Mouse (Mus musculus) kidney, adult 11 months (tissue): ENCODE results near the gene Sirt4.
A peak's percentile ranks its signal among the peaks of the same experiment; 100 is the strongest.

ENCODE experiments used
- DNase-seq: peaks from one replicate; pipeline ENCODE4 v3.0.0; 2022

Gene Sirt4

DNA sequence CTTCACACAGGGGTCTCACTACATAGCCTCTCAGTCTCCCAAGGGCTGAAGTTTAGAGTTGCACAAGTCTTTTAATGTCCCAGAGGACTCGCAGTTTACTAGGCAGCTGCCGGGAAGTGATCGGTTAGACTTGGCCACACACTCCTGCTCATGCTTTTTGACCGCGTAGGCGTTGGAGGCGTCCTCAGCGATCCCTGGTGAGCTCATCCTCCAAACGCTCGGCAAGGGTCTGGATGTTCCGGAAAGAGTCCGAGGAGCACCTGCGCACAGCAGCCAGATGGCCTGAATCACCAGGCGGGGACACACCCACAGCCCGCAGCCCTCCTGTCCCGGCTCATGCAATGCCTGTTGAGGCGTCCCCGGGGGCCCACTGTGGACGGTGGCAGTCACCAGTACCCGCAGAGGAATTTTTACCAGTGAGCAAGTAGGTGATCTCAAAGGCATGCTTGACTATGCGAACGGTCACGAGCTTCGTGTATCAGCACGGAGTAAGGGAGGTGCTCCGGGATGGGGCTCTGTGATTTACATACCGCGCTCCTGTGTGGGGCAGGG, 7.3 kb upstream of the Sirt4 start:
- DNase-seq = peak; percentile 65

DNA sequence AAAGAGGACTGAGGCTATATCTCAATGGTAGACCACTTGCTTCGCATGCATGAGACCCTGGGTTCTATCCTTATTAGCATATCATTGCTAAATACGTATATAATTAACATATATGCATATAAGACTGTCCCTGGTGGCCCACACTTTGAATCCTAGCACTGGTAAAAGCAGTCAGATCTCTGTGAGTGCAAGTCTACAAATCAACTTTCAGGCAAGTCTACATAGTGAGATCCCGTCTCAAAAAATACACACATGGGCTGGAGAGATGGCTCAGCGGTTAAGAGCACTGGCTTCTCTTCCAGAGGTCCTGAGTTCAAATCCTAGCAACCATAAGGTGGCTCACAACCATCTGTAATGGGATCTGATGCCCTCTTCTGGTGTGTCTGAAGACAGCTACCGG, 6.6 kb upstream of the Sirt4 start:
- no peak for DNase-seq

DNA sequence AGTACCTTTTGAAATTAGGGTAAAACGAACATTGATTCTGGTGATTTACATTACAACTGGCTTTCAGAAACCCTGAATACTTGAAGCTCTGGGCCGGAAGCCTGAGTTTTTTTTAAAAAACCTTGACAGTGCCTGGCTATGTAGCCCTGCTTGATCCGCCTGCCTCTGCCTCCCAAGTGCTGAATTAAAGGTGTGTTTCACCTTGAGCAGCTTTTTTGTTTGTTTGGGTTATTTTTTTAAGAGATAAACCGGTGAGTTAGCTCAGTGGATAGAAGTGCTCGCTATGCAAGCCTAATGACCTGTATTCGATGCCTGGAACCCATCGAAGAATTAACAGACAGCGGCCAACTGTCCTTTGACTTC, 6.1 kb upstream of the Sirt4 start:
- DNase-seq = no peak

DNA sequence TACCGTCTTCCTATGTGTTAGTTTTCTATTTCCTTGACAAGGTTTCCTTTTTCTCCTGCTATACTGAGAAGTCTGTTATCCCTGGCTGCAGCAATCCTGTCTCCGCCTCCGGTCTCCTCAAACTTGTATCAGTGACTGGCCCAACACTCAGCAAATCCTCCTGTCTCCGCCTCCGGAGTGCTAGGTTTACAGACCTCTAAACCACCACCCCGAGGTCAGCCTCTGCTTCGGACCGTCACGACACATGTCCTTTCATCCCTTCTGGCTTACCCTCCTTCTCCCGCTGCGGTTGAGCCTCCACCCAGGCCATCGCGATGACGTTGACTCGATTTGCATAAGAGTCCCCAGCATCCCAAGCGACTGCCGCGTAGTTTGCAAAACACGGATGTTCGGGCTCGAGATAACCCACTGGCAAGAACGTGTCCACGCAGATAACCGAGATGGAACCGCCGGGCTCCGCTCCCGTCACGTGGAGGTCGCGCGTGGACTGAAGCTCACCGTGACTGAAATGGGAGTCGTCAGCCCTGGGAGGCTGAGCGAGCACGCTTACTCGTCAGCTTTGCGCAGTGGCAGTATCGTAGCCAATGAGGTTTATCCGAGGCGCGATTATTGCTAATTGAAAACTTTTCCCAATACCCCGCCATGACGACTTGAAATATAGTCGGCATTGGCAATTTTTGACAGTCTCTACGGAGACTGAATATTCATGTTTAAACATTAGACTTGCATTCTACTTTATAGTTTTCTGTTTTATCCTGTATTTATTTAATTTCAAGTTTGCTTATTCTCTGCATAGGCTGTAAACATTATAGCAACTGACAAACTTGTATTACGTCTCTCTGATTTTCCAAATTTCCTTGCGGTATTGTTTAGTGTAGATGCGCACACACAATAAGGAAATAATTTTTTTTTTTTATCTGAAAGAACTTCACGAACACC, 5.4 kb upstream of the Sirt4 start:
- peak; percentile 88 for DNase-seq

DNA sequence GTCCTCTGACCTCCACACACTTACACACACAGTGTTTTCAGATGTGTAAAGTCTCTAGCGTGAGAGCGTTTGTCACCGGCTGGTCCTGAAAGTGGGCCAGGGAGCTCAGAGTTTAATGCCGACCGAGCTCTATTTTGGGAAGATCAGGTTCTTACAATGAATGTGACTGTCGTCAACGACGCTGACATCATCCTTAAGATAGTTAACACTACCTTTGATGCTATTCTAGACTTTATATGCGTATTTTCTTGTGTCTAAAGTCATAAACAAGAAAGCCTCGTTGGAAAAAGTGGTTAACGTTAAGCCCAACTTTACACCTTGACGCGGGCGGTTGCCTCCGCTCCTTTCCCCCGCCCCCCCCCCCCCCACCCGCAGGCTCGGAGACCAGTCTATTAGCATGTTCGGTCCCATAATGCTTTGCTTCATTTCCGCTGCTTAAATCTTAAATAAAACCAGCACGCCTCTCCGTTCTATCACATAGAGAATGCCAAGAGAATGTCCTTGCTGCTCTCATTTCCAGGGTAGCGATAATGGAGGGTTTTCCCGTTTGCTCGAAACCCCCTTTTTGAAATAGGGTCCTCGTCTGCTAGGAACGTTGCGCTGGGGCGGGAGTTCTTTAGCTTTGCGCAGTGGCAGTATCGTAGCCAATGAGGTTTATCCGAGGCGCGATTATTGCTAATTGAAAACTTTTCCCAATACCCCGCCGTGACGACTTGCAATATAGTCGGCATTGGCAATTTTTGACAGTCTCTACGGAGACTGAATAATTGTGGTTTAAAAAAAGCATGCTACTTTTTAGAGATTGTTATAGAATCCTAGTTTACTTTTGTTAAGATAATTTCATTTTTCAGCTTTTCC, 4.5 kb upstream of the Sirt4 start:
- DNase-seq = peak; percentile 81

DNA sequence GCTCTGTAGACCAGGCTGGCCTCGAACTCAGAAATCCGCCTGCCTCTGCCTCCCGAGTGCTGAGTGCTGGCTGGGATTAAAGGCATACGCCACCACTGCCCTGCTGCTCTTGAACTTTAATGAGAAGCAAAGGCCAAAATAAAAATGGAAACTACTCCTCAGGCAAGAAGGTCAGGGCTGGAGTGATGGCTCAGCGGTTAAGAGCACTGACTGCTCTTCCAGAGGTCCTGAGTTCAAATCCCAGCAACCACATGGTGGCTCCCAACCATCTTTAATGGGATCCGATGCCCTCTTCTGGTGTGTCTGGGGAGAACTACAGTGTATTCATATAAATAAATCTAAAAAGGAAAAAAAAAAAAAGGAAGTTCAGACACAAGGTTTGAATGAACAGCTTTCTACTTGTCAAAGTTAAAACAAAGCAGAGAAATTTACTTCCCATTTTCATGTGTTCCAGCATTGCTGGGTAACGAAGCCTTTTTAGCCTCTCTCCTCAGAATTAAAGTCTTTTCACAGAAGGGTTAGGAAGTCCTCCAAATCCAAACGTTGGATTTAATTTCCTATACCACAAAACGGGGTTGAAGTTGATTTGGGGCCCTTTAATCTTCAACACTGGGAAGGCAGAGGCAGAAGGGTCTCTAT, 3.5 kb upstream of the Sirt4 start:
- DNase-seq = no peak

DNA sequence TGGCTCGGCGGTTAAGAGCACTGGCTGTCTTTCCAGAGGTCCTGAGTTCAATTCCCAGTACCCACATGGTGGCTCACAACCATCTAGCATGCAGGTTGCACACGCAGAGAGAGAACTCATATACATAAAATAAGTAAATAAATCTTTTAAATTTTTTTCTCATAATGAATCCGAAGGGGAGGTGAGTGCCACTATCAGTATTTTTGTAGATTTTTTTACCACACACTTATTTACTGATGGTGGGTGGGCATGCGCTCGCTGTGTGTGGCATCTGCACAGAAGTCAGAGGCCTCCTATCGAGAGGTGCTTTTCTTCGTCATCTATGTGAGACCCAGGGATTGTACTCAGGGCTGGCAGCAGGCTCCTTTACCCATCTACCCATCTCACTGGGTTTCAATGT, 2.8 kb upstream of the Sirt4 start:
- no peak for DNase-seq

DNA sequence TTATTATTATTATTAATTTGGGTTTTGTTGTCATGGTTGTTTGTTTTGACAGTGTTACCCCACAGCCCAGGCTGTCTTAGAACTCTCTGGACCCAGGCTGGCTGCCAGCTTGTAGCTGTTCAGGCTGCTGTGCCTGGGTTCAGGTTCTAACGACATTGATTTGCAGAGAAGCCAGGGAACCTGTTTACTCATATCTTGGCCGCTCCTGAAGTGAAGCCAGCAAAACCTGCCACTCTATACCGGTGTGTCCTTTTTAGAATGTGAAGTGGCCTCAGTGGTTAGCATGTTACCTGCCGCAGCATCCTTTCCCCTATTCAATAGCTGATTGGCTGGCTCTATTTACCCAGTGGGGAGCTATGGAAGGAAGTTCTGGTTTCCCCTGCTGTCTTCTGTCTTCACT, 2.2 kb upstream of the Sirt4 start:
- no peak for DNase-seq

DNA sequence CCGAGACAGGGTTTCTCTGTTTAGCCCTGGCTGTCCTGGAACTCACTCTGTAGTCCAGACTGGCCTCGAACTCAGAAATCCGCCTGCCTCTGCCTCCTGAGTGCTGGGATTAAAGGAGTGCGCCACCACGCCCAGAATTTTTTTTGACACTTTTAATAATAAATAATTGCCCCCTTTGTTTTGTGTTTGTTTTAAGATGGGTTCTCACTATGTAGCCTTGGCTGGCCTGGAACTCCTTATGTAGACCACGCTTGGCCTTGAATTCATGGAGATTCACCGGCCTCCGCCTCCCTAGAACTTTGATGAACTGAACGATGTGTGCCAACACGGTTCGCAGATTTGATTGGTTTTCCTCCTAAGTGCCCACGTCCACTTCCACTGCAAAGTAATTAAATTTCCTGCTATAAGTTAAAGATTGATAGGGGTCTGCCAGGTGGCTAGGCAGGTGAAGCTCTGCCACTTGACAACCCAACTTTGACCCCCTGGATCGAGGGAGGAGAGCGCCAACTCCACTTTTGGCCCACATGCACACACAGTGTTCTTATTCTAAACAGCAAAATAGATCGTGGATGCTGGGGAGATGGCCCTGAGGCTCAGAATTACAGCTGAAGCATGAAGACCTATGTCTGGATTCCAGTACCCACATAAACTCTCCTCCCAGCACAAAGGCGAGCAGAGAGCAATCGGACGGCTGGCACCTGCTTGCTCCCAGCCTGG, 1.1 kb upstream of the Sirt4 start:
- peak; percentile 60 for DNase-seq

DNA sequence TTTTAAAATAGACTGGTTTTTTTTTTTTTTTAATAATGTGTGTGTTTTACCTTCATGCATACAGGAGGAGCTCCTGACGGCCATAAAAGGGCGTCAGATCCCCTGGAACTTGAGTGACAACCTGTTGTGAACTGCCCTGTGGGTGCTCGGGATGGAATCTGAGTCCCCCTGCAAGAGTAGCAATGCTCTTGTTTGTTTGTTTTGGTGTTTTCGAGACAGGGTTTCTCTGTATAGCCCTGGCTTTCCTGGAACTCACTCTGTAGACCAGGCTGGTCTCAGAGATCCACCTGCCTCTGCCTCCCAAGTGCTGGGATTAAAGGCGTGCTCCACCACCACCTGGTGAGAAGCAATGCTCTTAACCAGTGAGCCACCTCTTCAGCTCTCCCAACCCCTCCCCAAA, 471 bp upstream of the Sirt4 start:
- no peak for DNase-seq

DNA sequence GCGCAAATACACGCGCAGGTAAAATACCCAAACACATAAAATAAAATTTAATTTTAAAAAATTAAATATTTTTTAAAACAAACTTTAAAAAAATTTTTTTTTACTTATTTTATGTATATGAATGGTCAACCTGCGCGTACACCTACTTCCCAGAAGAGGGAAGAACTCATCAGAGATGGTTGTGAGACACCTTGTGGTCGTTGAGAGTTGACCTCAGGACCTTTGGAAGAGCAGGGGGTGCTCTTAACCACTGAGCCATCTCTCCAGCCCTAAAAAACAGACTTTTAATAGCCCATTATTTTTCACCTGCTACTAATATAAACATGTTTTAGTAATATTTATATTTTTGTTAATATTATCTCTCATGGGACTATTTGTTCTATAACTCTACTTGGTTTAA, 1.1 kb downstream of the Sirt4 start:
- DNase-seq = no peak

DNA sequence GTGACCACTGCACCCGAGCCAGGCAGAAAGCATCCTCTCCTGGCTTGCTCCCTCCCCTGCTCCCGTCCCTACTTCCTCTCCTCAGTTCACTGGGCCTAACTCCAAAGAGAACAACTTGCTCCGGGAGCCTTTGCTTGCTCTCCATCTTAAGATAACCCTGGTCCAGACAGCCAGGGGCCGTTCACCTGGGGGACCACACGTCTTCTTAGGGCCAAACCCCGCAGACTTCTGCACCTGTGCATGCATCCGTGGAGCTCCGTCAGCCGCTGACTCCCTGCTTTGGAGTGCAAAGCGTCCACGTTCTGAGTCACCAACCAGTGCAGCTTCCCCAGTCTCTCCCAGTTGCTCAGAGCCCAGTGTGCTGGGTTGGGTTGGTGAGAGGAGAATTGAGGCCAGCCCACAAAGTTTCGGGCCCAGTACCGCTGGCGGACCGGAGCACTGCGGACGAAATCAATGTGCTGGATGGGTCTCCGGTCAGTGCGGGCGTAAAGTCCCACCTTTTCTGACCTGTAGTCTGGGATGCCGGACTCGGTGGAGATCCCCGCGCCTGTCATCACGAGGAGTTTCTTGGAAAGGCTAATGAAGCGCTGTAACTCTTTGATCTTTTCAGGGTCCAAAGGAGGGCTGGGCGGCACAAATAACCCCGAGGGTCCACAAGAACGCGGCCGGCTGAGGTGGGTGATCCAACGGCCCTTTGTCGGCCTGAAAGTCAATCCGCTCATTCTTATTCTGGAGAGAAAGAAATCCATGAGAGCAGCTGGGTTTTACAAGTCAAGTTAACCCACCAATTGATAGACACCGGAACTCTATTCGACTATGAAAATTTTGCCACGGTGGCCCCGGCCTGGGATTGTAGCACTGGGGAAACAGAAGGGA, 1.9 kb downstream of the Sirt4 start:
- no peak for DNase-seq

DNA sequence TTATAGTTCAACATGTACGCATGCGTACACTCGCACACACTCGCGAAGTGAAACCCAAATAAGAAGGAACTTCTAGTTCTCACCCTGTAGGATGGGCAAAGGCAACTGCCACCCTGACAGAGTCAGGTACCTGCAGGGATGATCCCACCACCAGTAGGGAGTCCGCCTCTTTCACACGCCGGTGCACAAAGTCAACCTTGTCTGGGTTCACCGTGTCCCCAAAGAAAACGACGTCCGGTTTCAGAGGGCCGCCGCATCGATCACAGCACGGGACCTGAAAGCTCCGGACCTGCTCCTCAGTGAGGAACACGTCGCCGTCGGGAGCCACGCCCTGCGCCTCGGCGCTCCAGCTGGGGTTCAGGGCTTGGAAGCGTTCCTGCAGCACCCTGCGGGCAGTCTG, 4.4 kb downstream of the Sirt4 start:
- DNase-seq = no peak

DNA sequence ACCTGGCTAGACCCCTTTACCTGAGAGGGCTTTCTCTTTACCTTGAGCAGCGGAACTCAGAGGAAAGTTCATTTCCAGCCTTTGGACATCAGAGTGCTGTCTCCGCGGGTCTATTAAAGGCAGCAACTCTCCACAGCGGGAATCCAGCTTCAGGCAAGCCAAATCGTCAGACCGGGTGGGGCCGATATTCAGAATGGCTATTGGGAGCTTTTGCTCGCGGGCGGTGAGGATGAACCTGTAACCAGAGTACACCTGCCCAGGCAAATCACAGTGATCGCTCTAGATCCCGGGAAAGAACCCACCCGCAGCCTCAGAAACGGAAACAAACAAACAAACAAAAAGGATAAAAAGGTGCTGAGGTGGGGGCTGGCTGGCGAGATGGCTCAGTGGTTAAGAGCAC, 5.0 kb downstream of the Sirt4 start:
- no peak for DNase-seq

DNA sequence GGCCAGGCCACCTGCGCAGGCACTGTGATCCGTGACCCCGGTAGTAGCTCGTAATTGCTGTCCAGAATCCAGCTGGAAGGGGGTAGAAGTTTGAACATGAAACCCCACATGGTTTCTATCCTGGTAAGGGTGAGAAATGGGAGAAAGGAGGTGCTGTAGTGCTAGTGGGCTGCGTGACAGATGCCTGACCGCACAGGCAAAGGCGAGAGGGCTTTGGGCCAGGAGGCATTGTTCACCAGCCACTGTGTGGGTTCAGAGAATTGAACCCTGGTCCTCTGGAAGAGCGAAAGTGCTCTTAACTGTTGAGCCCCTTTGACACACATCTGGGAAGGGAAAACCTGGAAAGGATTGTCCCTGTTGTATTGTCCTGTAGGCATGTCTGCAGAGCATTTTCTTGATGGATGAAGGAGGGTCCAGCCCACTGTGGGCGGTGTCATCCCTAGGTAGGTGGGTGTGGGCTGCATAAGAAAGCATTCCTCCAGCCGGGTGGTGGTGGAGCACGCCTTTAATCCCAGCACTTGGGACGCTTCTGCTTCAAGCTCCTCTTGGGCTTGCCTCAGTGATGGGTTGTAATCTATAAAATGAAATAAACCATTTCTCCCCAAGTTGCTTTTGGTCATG, 8.3 kb downstream of the Sirt4 start:
- DNase-seq = no peak

DNA sequence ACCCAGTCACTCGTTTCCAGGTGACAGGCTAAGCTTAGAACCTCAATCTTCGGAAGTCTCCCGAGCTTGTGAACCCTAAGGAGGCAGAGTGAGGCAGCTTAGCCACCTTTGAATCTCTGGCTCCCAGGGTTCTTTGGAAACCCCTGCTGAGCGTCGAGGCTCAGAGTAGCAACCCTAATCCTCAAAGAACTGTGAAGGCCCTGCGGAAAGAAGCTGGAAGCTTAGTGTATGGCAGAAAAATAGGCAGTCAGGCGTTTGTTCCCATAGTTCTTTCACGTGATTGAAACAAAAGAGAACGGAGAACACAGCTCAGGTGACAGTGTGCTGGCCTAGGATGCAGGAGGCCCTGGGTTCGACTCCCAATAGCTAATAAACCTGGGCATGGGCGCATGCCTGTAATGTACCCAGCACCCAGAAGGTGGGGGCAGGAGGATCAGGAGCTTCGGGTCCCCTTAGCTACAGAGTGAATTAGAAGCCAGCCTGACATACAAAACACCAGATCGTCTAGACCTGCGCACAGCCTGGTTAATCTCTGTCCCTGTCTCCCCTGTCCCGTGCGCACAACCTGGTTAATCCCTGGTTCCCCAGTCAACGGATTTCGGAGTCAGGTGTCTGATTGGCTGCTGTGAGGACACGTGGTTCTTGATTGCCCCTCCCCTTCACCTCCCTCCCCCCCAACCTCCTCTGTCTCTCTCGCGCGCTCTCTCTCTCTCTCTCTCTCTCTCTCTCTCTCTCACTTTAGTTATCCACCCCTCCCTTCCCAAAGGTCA, 9.0 kb downstream of the Sirt4 start:
- peak; percentile 77 for DNase-seq

DNA sequence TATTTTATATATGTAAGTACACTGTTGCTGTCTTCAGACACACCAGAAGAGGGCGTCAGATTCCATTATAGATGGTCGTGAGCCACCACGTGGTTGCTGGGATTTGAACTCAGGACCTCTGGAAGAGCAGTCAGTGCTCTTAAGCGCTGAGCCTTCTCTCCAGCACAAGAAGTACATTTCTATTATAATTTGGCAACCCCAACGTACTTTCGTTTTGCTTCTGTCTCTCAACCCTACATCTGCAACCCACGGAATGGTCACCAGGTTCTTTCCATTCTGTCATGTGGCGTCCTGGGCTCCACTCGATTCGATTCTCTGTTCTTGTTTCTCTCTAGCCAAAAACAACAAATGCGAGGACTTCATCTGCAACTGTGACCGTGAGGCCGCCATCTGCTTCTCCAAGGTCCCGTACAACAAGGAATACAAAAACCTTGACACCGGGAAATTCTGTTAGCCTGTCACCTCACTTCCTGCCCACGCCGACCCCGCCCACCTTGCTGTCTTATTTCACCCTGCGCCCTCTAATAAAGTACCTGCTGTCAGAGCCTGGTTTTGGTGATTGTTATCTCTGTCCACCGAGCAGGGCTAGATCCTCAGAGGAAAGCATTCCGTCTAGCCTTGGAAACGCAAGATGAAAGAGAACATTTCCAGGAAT, 10.2 kb downstream of the Sirt4 start:
- no peak for DNase-seq

DNA sequence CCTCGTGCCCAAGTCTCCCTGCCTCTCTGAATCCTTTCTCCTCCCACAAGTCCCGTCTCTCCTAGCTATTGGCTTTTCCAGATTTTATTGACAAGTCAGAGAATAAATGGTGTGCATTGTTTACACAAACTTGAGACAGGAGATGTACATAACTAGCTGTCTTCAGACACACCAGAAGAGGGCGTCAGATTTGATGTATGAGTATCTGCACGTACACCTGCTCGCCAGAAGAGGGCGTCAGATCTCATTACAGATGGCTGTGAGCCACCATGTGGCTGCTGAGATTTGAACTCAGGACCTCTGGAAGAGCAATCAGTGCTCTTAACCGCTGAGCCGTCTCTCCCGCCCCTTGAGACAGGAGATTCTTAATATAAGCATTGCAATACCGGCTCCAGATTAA, 11.3 kb downstream of the Sirt4 start:
- DNase-seq = no peak

DNA sequence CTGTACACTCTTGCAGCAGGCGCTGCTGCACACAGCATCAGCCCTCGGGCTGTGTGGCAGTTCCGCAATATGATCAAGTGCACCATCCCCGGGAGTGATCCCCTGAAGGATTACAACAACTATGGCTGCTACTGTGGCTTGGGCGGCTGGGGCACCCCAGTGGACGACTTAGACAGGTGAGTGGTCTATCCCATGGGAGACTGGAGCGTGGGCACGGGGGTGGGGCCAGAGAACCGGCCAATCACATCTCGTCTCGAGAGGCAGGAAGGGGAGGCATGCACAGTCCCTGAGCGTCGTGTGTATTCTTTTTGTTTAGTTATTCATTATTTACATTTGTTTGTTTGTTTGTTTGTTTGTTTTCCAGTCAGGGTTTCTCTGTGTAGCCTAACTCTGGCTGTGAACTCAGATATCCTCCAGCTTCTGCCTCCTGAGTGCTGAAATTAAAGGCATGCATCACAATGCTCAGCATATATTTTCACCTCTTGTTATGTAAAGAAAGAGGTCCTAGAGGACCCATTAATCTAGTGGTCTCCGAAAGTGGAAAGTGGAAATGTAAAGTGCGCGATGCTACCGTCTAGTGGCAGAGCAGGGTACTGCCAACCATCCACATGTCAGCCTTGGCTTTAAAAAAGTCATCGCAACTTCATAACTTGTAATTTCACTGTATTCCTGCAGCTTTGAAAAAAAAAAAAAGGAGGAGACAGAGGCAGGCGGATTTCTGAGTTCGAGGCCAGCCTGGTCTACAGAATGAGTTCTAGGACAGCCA, 13.6 kb downstream of the Sirt4 start:
- no peak for DNase-seq
